Mouse (Mus musculus): ENCODE measurements around the gene Phpt1. TPM values are rescaled to one million over a fixed set of nuclear protein-coding genes. Genes with fewer than 3 reads are reported as not detected.

The Phpt1 gene
- total and polyA plus RNA-seq, 3 experiments: 34.7 to 73.7 TPM; not detected in 1

DNA sequence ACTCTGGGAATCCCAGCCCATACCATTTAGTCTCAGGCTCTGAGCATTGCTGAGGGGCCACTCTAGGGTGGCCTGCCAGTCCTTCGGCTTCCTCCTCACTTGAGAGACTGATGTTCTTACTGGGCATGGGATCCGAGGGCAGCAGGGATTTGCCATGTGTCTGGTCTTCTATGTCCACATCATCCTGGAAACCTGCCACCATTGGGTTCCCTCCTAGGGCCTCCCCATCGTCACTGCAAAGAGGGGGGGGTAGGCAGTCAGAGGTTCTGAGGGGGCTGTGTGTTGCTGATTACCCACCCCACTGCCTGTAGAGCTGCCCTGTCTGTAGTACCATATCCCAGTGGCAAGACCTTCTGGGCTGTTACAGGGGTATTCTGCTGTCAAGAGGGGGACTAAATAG lies 10.6 kb upstream of the Phpt1 start:
- peaks cover 3 to 7% of the 10 kb centered on the region in 2 experiments for H3K36me3 ChIP-seq (ENCODE audit: control insufficient read depth in 1 of 2, insufficient read depth in 2 of 2, low read length in 2 of 2)
- no peak for TF ChIP-seq SMC3 (IDR thresholded peaks at IDR 0.05; ENCODE audit: low read depth, low read length)
- TF ChIP-seq CTCF (IDR thresholded peaks at IDR 0.05 in 2 of 3, conservative IDR thresholded peaks at IDR 0.05 in 1 of 3; ENCODE audit: control insufficient read depth in 1 of 3, insufficient read depth in 1 of 3, low read depth in 2 of 3, low read length in 3 of 3, poor library complexity in 1 of 3, severe bottlenecking in 1 of 3): no peak
- TF ChIP-seq POLR2A (IDR thresholded peaks at IDR 0.05; ENCODE audit: control insufficient read depth in 1 of 2, insufficient read depth in 1 of 2, low read depth in 1 of 2, low read length in 2 of 2, poor library complexity in 1 of 2): no peak
- no peak for TF ChIP-seq MAZ (IDR thresholded peaks at IDR 0.05; ENCODE audit: low read depth, low read length)
- TF ChIP-seq POLR2AphosphoS2 (IDR thresholded peaks at IDR 0.05; ENCODE audit: low read length): no peak
- no peak for TF ChIP-seq RAD21 (IDR thresholded peaks at IDR 0.05; ENCODE audit: low read depth, low read length)
- no peak for TF ChIP-seq JUND (IDR thresholded peaks at IDR 0.05; ENCODE audit: low read depth, low read length)
- no peak for TF ChIP-seq BHLHE40 (IDR thresholded peaks at IDR 0.05; ENCODE audit: borderline replicate concordance, low read depth, low read length)
- TF ChIP-seq ZNF384 (IDR thresholded peaks at IDR 0.05; ENCODE audit: low read depth, low read length): no peak
- TF ChIP-seq ETS1 (IDR thresholded peaks at IDR 0.05; ENCODE audit: low read depth, low read length): no peak
- TF ChIP-seq GABPA (IDR thresholded peaks at IDR 0.05; ENCODE audit: low read depth, low read length): no peak
- no peak for TF ChIP-seq USF1 (IDR thresholded peaks at IDR 0.05; ENCODE audit: low read depth, low read length)
- no peak for TF ChIP-seq MXI1 (IDR thresholded peaks at IDR 0.05; ENCODE audit: low read depth, low read length)
- TF ChIP-seq ZMIZ1 (IDR thresholded peaks at IDR 0.05; ENCODE audit: low read depth, low read length): no peak
- no peak for TF ChIP-seq USF2 (IDR thresholded peaks at IDR 0.05; ENCODE audit: borderline replicate concordance in 1 of 2, insufficient read depth in 1 of 2, low read depth in 1 of 2, low read length in 2 of 2)

DNA sequence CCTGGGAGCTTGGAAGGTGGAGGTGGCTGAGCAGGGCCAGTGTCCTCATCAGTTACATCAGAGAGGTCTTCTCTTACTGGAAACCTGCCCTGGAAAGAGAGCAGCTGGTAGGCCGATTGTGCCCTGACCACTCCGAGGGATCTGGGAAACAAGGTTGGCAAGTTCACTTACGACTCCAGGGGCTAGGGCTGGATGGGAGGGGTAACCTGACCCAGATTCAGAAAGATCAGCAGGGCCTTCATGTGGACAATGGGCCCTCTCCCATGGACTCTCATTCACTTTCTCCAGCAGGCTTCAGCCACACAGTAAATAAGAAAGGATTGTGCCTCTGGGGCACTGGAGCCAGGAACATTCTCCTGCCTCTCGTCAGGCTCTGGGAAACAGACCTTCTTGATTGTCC lies 9.8 kb upstream of the Phpt1 start:
- Histone ChIP-seq H3K27me3 (ENCODE audit: control insufficient read depth in 1 of 2, insufficient read depth in 2 of 2, low read length in 2 of 2) (no peaks in the 10 kb centered on the region), H3K4me1 (ENCODE audit: control insufficient read depth in 1 of 2, insufficient read depth in 2 of 2, low read length in 2 of 2) (peaks cover 0 to 10% of the 10 kb centered on the region in 2 experiments; a peak in 2 of 4 replicates), H3K27ac (ENCODE audit: control insufficient read depth, low read depth, low read length) (no peak overlapping the region), H3K9me3 (replicated peaks; ENCODE audit: insufficient read depth, low read length) (no peaks in the 10 kb centered on the region), H3K36me3 (ENCODE audit: control insufficient read depth in 1 of 2, insufficient read depth in 2 of 2, low read length in 2 of 2) (peaks cover 3 to 7% of the 10 kb centered on the region in 2 experiments), H3K4me3 (ENCODE audit: control insufficient read depth in 1 of 2, insufficient read depth in 1 of 2, low read depth in 2 of 2, low read length in 2 of 2) (no peak overlapping the region), H3K9ac (ENCODE audit: control insufficient read depth, low read depth, low read length, poor library complexity, severe bottlenecking) (no peak overlapping the region), H3K79me2 (ENCODE audit: control insufficient read depth, insufficient read depth, low read length, poor library complexity) (no peaks in the 10 kb centered on the region)
- TF ChIP-seq MAFK (IDR thresholded peaks at IDR 0.05; ENCODE audit: borderline replicate concordance, low read depth, low read length): no peak
- no peak for TF ChIP-seq JUND (IDR thresholded peaks at IDR 0.05; ENCODE audit: low read depth, low read length)
- TF ChIP-seq POLR2AphosphoS2 (IDR thresholded peaks at IDR 0.05; ENCODE audit: low read length): no peak
- no peak for TF ChIP-seq ZNF384 (IDR thresholded peaks at IDR 0.05; ENCODE audit: low read depth, low read length)
- no peak for TF ChIP-seq NRF1 (IDR thresholded peaks at IDR 0.05; ENCODE audit: insufficient read depth, low read depth, low read length, poor library complexity, severe bottlenecking)
- no peak for TF ChIP-seq HCFC1 (IDR thresholded peaks at IDR 0.05; ENCODE audit: low read depth, low read length)
- TF ChIP-seq MEF2A (IDR thresholded peaks at IDR 0.05; ENCODE audit: extremely low read depth, insufficient replicate concordance, low read depth, low read length, poor library complexity, severe bottlenecking): no peak
- DNase-seq (ENCODE audit: low read depth, low spot score): no peak

More for the DNA sequence above, 10.6 kb upstream of the Phpt1 start:
- Histone ChIP-seq H3K27me3 (ENCODE audit: control insufficient read depth in 1 of 2, insufficient read depth in 2 of 2, low read length in 2 of 2) (no peaks in the 10 kb centered on the region), H3K9me3 (replicated peaks; ENCODE audit: insufficient read depth, low read length) (no peaks in the 10 kb centered on the region), H3K79me2 (ENCODE audit: control insufficient read depth, insufficient read depth, low read length, poor library complexity) (no peaks in the 10 kb centered on the region), H3K9ac (ENCODE audit: control insufficient read depth, low read depth, low read length, poor library complexity, severe bottlenecking) (no peak overlapping the region), H3K27ac (ENCODE audit: control insufficient read depth, low read depth, low read length) (no peak overlapping the region), H3K4me3 (ENCODE audit: control insufficient read depth in 1 of 2, insufficient read depth in 1 of 2, low read depth in 2 of 2, low read length in 2 of 2) (no peak overlapping the region), H3K4me1 (ENCODE audit: control insufficient read depth in 1 of 2, insufficient read depth in 2 of 2, low read length in 2 of 2) (peaks cover 0 to 10% of the 10 kb centered on the region in 2 experiments; a peak in 2 of 4 replicates)
- no peak for DNase-seq (ENCODE audit: low read depth, low spot score)
